Comparison of ENCODE assay signal across 11 mouse cellular contexts in genomic region chr16:4117072-4117471, GRCm38 (mm10). TPM values are rescaled to one million over a fixed set of nuclear protein-coding genes. Genes with fewer than 3 reads are reported as not detected.
A peak's percentile ranks its signal among the peaks of the same experiment; 100 is the strongest.
DNase-seq lines count a peak whose midpoint lies in the region; ATAC-seq and TF ChIP-seq lines count a peak whose summit lies in the region.
"Had no signal": no experiment of that assay in that cellular context is flagged by ENCODE, and none has a peak within 500 bp of the region (broad histone marks: within the 10 kb centered on the region; RNA-seq: fewer than 3 reads in every experiment).

No protein-coding gene starts in this region.

- no peaks in the 10 kb centered on the region for H3K9me3 ChIP-seq in liver, embryonic 14.5 days (ENCODE audit: control insufficient read depth, low read length)
- H3K9me3 ChIP-seq in hindbrain, embryonic 12.5 days (replicated peaks) = no peaks in the 10 kb centered on the region
- H3K9me3 ChIP-seq: forebrain, embryonic 13.5 days; limb, embryonic 12.5 days; megakaryocyte, embryonic 14.5 days had no signal

- H3K27ac ChIP-seq in liver, embryonic 14.5 days = no peak overlapping the region
- no peak overlapping the region for H3K27ac ChIP-seq in hindbrain, embryonic 12.5 days
- H3K27ac ChIP-seq: forebrain, embryonic 13.5 days; limb, embryonic 12.5 days had no signal

- no peak for TF ChIP-seq EP300 in liver, embryonic 14.5 days (IDR thresholded peaks at IDR 0.05; ENCODE audit: low read depth)

- TF ChIP-seq CTCF in liver, embryonic 14.5 days (IDR thresholded peaks at IDR 0.05; ENCODE audit: low read depth) = no peak

- ATAC-seq in common myeloid progenitor, adult 5-6 weeks (replicated peaks; ENCODE audit: low read depth, poor library complexity, severe bottlenecking) = peak; percentile 76; the same call in 1 of the 2 replicates
- peak; percentile 77 for ATAC-seq in liver, embryonic 14.5 days (ENCODE audit: insufficient read depth)
- ATAC-seq in hindbrain, embryonic 12.5 days (ENCODE audit: low FRiP score) = no peak
- ATAC-seq: forebrain, embryonic 13.5 days had no signal

- H3K4me2 ChIP-seq in liver, embryonic 14.5 days (ENCODE audit: low read depth) = no peak overlapping the region
- H3K4me2 ChIP-seq in hindbrain, embryonic 12.5 days (replicated peaks) = no peak overlapping the region
- H3K4me2 ChIP-seq: forebrain, embryonic 13.5 days; limb, embryonic 12.5 days had no signal

- H3K4me1 ChIP-seq in liver, embryonic 14.5 days (replicated peaks; ENCODE audit: control insufficient read depth in 2 of 2, insufficient read depth in 2 of 2, low read length in 1 of 2) = 0 out of 4 replicates have a peak, but pooled peaks cover 0 to 3% of the 10 kb centered on the region in 2 experiments
- no peaks in the 10 kb centered on the region for H3K4me1 ChIP-seq in hindbrain, embryonic 12.5 days
- H3K4me1 ChIP-seq: forebrain, embryonic 13.5 days; limb, embryonic 12.5 days had no signal

- no peak overlapping the region for H3K4me3 ChIP-seq in liver, embryonic 14.5 days (ENCODE audit: insufficient read depth in 1 of 2, low read depth in 2 of 2, low read length in 2 of 2)
- no peak overlapping the region for H3K4me3 ChIP-seq in hindbrain, embryonic 12.5 days
- H3K4me3 ChIP-seq: forebrain, embryonic 13.5 days; limb, embryonic 12.5 days; megakaryocyte, embryonic 14.5 days had no signal

- 35% methylated on average over 4 of the region's 4 CpGs for WGBS in liver, embryonic 14.5 days (ENCODE audit: insufficient replicate concordance)
- 98% methylated on average over 4 of the region's 4 CpGs for WGBS in hindbrain, embryonic 12.5 days

- no peaks in the 10 kb centered on the region for H3K27me3 ChIP-seq in liver, embryonic 14.5 days (ENCODE audit: control insufficient read depth, insufficient read depth, low read length)
- H3K27me3 ChIP-seq in hindbrain, embryonic 12.5 days = no peaks in the 10 kb centered on the region
- H3K27me3 ChIP-seq: forebrain, embryonic 13.5 days; limb, embryonic 12.5 days; megakaryocyte, embryonic 14.5 days had no signal

- no peak overlapping the region for H3K9ac ChIP-seq in liver, embryonic 14.5 days (replicated peaks)
- H3K9ac ChIP-seq in hindbrain, embryonic 12.5 days = no peak overlapping the region
- H3K9ac ChIP-seq: forebrain, embryonic 13.5 days; limb, embryonic 12.5 days had no signal

- peaks cover 38% of the 10 kb centered on the region for H3K36me3 ChIP-seq in liver, embryonic 14.5 days (replicated peaks; ENCODE audit: control insufficient read depth, insufficient read depth, low read depth)
- H3K36me3 ChIP-seq in hindbrain, embryonic 12.5 days = peaks cover 83% of the 10 kb centered on the region

- DNase-seq in cerebellum, postnatal 25 days = peak; percentile 13 to 30
- no peak for DNase-seq in cerebellum, adult 11 months
- peak; percentile 13 for DNase-seq in kidney, postnatal 10 days
- no peak for DNase-seq in kidney, postnatal 25 days
- DNase-seq in liver, embryonic 14.5 days (ENCODE audit: low read depth in 3 of 3, low spot score in 3 of 3) = peak in 1 of 3 experiments; percentile 22
- DNase-seq in B cell, adult 2 months = no peak

RNA-seq across cellular contexts. Expression of gene Trap1, which starts 39.4 kb away (rescaled TPM):
- total RNA-seq in common myeloid progenitor, adult 5-6 weeks (2017) = 154 and 169 TPM in 2 replicates
- polyA plus RNA-seq in liver, embryonic 14.5 days (2012; rRNA removed) = 55.3 and 65.9 TPM in 2 replicates
- polyA plus RNA-seq in liver, embryonic 14.5 days (2014; fragmentation: Nextera tagmentation; extraction: Ambion mirVana) = 78.5 and 87.4 TPM in 2 replicates
- 60.6 and 61.3 TPM in 2 replicates for polyA plus RNA-seq in hindbrain, embryonic 12.5 days (2016; fragmentation: Nextera tagmentation; extraction: Ambion mirVana)

Comparison
In these comparisons a context has a peak if more than half of its experiments do, and no peak if none do; other contexts are left out.
1. DNase-seq: peak in cerebellum, postnatal 25 days (2 of 2) and kidney, postnatal 10 days (single experiment); none in cerebellum, adult 11 months (single experiment), kidney, postnatal 25 days (0 of 2) and B cell, adult 2 months (0 of 2).